Mouse (Mus musculus) heart, postnatal 0 days (tissue): ENCODE measurements around the gene Arhgef25.

Experiments used
- CTCF ChIP-seq: IDR thresholded peaks from 2 replicates; pipeline ENCODE4 v1.5.1; 2016; ENCODE audit warnings: antibody characterized with exemption, control low read depth, low read depth
- EP300 ChIP-seq: IDR thresholded peaks from 2 replicates; pipeline ENCODE4 v1.6.1; 2016; ENCODE audit warnings: antibody characterized with exemption, low read depth

DNA sequence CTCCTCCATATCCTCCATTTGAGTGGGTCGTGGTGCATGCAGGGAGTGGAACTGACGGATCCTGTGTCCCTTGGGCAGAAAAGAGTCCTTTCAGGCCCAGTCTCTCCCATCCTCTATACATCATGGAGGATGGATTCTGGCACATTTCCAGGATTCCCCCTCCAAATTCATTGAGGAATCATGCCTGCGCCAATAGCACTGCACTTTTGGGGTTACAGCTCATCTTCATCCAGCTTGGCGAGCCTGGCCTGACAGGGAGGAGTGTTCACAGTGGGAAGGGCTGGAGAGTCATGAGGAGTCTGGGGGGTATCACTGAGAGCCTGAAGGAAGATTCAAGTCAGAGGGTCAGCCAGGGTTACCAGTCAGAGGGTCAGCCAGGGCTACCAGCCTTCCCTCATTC lies 7.3 kb downstream of the Arhgef25 start:
- no peak for TF ChIP-seq EP300
- TF ChIP-seq CTCF = no peak
